Comparison of ENCODE assay signal across 8 mouse cellular contexts in the genomic region with DNA sequence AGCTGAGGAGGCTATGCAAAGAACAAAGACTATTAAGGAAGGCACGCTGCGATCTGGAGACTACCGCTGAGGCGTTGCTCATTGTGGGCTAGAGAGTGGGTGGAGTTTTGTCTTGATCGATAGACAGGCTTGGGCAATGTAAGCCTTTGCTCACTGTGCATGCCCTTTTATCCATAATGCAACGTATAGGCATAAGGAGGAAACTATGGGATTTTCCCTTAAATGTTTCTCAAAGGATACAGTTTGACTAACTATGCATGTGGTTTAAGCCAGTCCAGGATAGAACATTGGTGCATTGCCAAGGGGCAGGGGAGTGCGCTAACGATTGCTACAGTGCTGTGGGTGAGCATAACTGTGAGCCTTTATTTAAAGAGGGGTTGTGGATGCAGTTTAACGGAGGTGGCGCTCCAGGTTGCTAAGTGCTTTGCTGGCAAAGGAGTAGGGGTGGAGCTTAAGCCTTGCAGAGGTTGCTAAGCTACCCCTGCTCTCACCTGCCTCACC. TPM values are rescaled to one million over a fixed set of nuclear protein-coding genes. Genes with fewer than 3 reads are reported as not detected.
DNase-seq lines count a peak whose midpoint lies in the region; ATAC-seq lines count a peak whose summit lies in the region.

No protein-coding gene starts in this region.

- H3K9me3 ChIP-seq in forebrain, embryonic 14.5 days (replicated peaks; ENCODE audit: control insufficient read depth, low read length) = no peaks in the 10 kb centered on the region
- H3K9me3 ChIP-seq in limb, embryonic 13.5 days = no peaks in the 10 kb centered on the region
- no peaks in the 10 kb centered on the region for H3K9me3 ChIP-seq in neural tube, embryonic 15.5 days (replicated peaks)

- H3K4me2 ChIP-seq in forebrain, embryonic 14.5 days (ENCODE audit: low read length) = peak overlapping the region; percentile 53
- H3K4me2 ChIP-seq in limb, embryonic 13.5 days (replicated peaks) = peak overlapping the region; percentile 66
- H3K4me2 ChIP-seq in neural tube, embryonic 15.5 days = peak overlapping the region; percentile 63

- H3K36me3 ChIP-seq in forebrain, embryonic 14.5 days (ENCODE audit: control insufficient read depth, insufficient read depth, low read length) = no peaks in the 10 kb centered on the region
- H3K36me3 ChIP-seq in limb, embryonic 13.5 days = no peaks in the 10 kb centered on the region
- H3K36me3 ChIP-seq in neural tube, embryonic 15.5 days = no peaks in the 10 kb centered on the region

- ATAC-seq in forebrain, embryonic 14.5 days = peak; percentile 83
- ATAC-seq in limb, embryonic 13.5 days (ENCODE audit: low FRiP score, low read depth) = peak; percentile 59; the same call in 1 of the 2 replicates
- peak; percentile 91 for ATAC-seq in neural tube, embryonic 15.5 days (ENCODE audit: low FRiP score)

- 2% methylated on average over 10 of the region's 10 CpGs for WGBS in forebrain, embryonic 14.5 days
- 3% methylated on average over 10 of the region's 10 CpGs for WGBS in limb, embryonic 13.5 days
- 2% methylated on average over 10 of the region's 10 CpGs for WGBS in neural tube, embryonic 15.5 days

- peak overlapping the region; percentile 54; the same call in 1 of the 2 replicates for H3K9ac ChIP-seq in forebrain, embryonic 14.5 days (ENCODE audit: low read length)
- H3K9ac ChIP-seq in limb, embryonic 13.5 days = 0 out of 2 replicates have a peak overlapping the region, but pooled peaks have one; percentile 31
- H3K9ac ChIP-seq in neural tube, embryonic 15.5 days (replicated peaks) = peak overlapping the region; percentile 51; the same call in 1 of the 2 replicates

- DNase-seq in A20 (ENCODE audit: low read depth, low spot score) = peak; percentile 29
- DNase-seq in Muller cell, postnatal 12 days (ENCODE audit: inconsistent ontology term) = peak; percentile 59
- DNase-seq in forebrain, embryonic 14.5 days (ENCODE audit: low spot score) = peak; percentile 81
- peak; percentile 13 to 47 for DNase-seq in kidney, adult 8-10 months
- DNase-seq in urinary bladder, postnatal 4 days (ENCODE audit: low spot score in 2 of 2) = no peak
- DNase-seq in adrenal gland, adult 2 months = no peak

- no peaks in the 10 kb centered on the region for H3K4me1 ChIP-seq in forebrain, embryonic 14.5 days (ENCODE audit: control insufficient read depth, insufficient read depth, low read length)
- no peaks in the 10 kb centered on the region for H3K4me1 ChIP-seq in limb, embryonic 13.5 days
- H3K4me1 ChIP-seq in neural tube, embryonic 15.5 days = peaks cover 16% of the 10 kb centered on the region; the same call in 1 of the 2 replicates

- H3K27me3 ChIP-seq in forebrain, embryonic 14.5 days (replicated peaks; ENCODE audit: control insufficient read depth, insufficient read depth, low read length) = no peaks in the 10 kb centered on the region
- H3K27me3 ChIP-seq in limb, embryonic 13.5 days = no peaks in the 10 kb centered on the region
- no peaks in the 10 kb centered on the region for H3K27me3 ChIP-seq in neural tube, embryonic 15.5 days (replicated peaks)

- H3K4me3 ChIP-seq in forebrain, embryonic 14.5 days (ENCODE audit: low read depth, low read length) = peak overlapping the region; percentile 31
- peak overlapping the region; percentile 35 for H3K4me3 ChIP-seq in limb, embryonic 13.5 days
- peak overlapping the region; percentile 44 for H3K4me3 ChIP-seq in neural tube, embryonic 15.5 days (replicated peaks)

- H3K27ac ChIP-seq in forebrain, embryonic 14.5 days (ENCODE audit: low read depth, low read length) = no peak overlapping the region
- no peak overlapping the region for H3K27ac ChIP-seq in limb, embryonic 13.5 days
- H3K27ac ChIP-seq in neural tube, embryonic 15.5 days (replicated peaks) = peak overlapping the region; percentile 78

RNA-seq across cellular contexts. Expression of a gene that starts 20.1 kb away (rescaled TPM):
- polyA plus RNA-seq in forebrain, embryonic 14.5 days (2014; fragmentation: Nextera tagmentation; extraction: Ambion mirVana) = 4.0 and 5.2 TPM in 2 replicates
- polyA plus RNA-seq in limb, embryonic 13.5 days (2015; fragmentation: Nextera tagmentation; extraction: Ambion mirVana) = 5.8 and 6.0 TPM in 2 replicates
- polyA plus RNA-seq in neural tube, embryonic 15.5 days (2015; fragmentation: Nextera tagmentation; extraction: Ambion mirVana) = 3.9 and 7.3 TPM in 2 replicates
- not detected for total RNA-seq in adrenal gland, adult 2 months (2021)
- polyA plus RNA-seq in adrenal gland, adult 2 months (2012; rRNA removed) = 2.4 and 4.4 TPM in 2 replicates

RNA-seq across cellular contexts. Expression of a gene that starts 20.5 kb away (rescaled TPM):
- polyA plus RNA-seq in forebrain, embryonic 14.5 days (2014; fragmentation: Nextera tagmentation; extraction: Ambion mirVana) = 60.8 and 66.8 TPM in 2 replicates
- polyA plus RNA-seq in limb, embryonic 13.5 days (2015; fragmentation: Nextera tagmentation; extraction: Ambion mirVana) = 93.2 and 98.2 TPM in 2 replicates
- 44.6 and 55.1 TPM in 2 replicates for polyA plus RNA-seq in neural tube, embryonic 15.5 days (2015; fragmentation: Nextera tagmentation; extraction: Ambion mirVana)
- 10 to 100 TPM; 43.3 to 43.9 TPM for total RNA-seq in adrenal gland, adult 2 months (2021)
- 6.5 and 6.8 TPM in 2 replicates for polyA plus RNA-seq in adrenal gland, adult 2 months (2012; rRNA removed)

Comparison
In these comparisons a context has a peak if more than half of its experiments do, and no peak if none do; other contexts are left out.
1. DNase-seq: peak in A20 (single experiment), Muller cell, postnatal 12 days (single experiment), forebrain, embryonic 14.5 days (single experiment) and kidney, adult 8-10 months (2 of 2); none in urinary bladder, postnatal 4 days (0 of 2) and adrenal gland, adult 2 months (single experiment).
2. Peak in every context shown above with its lines, with median percentiles within 50 percentile points of each other: ATAC-seq, H3K4me2 ChIP-seq, H3K4me3 ChIP-seq and H3K9ac ChIP-seq.